Mouse (Mus musculus): Measurements from ENCODE around the gene Krt32.

DNA sequence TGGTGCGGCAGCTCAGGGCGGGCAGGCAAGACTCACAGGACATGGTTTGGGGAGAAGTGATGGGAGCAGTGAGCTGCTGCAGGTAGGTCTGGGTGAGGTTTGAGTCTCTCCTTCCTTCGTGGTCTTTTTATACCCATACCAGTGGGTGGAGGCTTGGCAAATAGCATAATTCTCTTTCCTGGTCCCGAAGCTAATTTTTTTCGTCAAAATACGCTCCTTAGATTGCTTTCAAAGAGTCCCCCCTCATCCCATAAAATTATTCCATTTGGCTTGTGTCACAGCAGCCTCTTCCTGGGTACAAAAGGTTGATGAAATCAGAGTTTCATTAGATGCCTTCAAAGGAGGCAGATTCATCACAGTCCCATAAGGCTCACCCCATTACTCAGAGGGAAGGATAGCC lies 46.6 kb downstream of the Krt32 start, which contains the start of gene Krt34:
- no peak for TF ChIP-seq CTCF (IDR thresholded peaks at IDR 0.05; ENCODE audit: extremely low read depth, insufficient read length, insufficient replicate concordance, low read depth, low read length)
- no peak for TF ChIP-seq POLR2A (IDR thresholded peaks at IDR 0.05; ENCODE audit: low read depth, low read length)

Data from small intestine, adult 2 months (tissue).